Mouse (Mus musculus) cortical plate, adult 2 months (tissue): ENCODE data around the gene Olfr270.

Experiments used
- CTCF ChIP-seq: fragments of 200-500 bp; IDR thresholded peaks from 2 replicates; pipeline ENCODE4 v1.5.1; 2011; ENCODE audit warnings: mild to moderate bottlenecking, control low read depth, low read length; ENCODE audit not compliant: insufficient read depth; ENCODE audit errors: extremely low read depth
- POLR2A ChIP-seq: fragments of 200-500 bp; IDR thresholded peaks from 2 replicates; pipeline ENCODE4 v1.6.1; 2011; ENCODE audit warnings: mild to moderate bottlenecking, low read length, control low read depth; ENCODE audit not compliant: insufficient read depth; ENCODE audit errors: extremely low read depth

DNA sequence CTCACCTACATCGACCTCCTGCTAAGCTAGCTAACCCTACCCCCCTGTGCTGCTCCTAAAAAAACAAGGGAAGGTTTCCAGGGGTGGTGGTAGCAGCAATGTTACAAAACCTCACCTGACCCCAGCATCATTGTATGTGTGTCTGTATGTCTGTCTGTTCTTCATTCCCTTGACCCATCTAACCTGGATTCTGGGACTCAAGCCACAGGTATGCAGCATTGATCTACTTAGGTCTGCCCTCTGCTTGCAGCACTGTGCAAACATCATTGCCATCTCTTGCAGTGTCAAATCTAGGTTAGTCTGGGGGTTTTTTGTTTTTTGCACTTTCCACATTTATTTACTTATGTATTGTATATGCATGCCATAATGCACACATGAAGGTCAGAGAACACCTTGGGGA lies 54.0 kb downstream of the Olfr270 start:
- TF ChIP-seq CTCF (no peak), POLR2A (no peak)
